ENCODE assay signal across 6 mouse cellular contexts in the genomic region with DNA sequence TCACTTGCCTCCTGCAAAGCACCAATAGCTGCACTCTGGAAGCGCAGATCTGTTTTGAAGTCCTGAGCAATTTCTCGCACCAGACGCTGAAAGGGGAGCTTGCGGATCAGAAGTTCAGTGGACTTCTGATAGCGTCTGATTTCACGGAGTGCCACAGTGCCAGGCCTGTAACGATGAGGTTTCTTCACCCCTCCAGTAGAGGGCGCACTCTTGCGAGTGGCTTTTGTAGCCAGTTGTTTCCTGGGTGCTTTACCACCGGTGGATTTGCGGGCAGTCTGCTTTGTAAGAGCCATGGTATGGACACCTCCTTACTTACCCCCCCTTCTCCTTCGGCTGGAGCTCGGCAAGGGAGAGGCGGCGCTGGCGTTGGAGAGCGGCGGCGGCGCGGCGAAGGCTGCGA. TPM values are rescaled to one million over a fixed set of nuclear protein-coding genes. Genes with fewer than 3 reads are reported as not detected.
DNase-seq lines count a peak whose midpoint lies in the region; ATAC-seq and TF ChIP-seq lines count a peak whose summit lies in the region.
"Not testable (repeated sequence)": the region's sequence is repeated elsewhere in the genome, so short reads cannot be mapped to it uniquely, and the experiment has no call there.

No protein-coding gene starts in this region.

- H3K27ac ChIP-seq in ES-Bruce4 (ENCODE audit: insufficient read depth, low read length); intestine, postnatal 0 days (ENCODE audit: low read depth, low read length); liver, adult 2 months (replicated peaks; ENCODE audit: insufficient read depth, low read depth, low read length); liver, postnatal 0 days (ENCODE audit: low read depth); lung, postnatal 0 days (ENCODE audit: low read length): not testable (repeated sequence)

- TF ChIP-seq EP300 in ES-Bruce4 (IDR thresholded peaks at IDR 0.05; ENCODE audit: insufficient read depth, low read depth, low read length); liver, postnatal 0 days (IDR thresholded peaks at IDR 0.05; ENCODE audit: low read depth); lung, postnatal 0 days (IDR thresholded peaks at IDR 0.05): not testable (repeated sequence)

- TF ChIP-seq CTCF in ES-Bruce4 (IDR thresholded peaks at IDR 0.05; ENCODE audit: low read depth, low read length), result peak; percentile 19
- TF ChIP-seq CTCF in intestine, postnatal 0 days (IDR thresholded peaks at IDR 0.05; ENCODE audit: low read depth), result peak; percentile 42
- TF ChIP-seq CTCF in liver, adult 2 months (IDR thresholded peaks at IDR 0.05; ENCODE audit: low read depth, low read length), result peak; percentile 11; the same call in 1 of the 2 replicates
- peak; percentile 50 for TF ChIP-seq CTCF in liver, postnatal 0 days (IDR thresholded peaks at IDR 0.05; ENCODE audit: low read depth)
- peak; percentile 11; the same call in 1 of the 2 replicates for TF ChIP-seq CTCF in lung, postnatal 0 days (IDR thresholded peaks at IDR 0.05)

- DNase-seq in heart, adult 11 months, result peak; percentile 33
- DNase-seq in liver, adult 2 months (ENCODE audit: extremely low read depth, low read depth, low spot score); liver, postnatal 0 days; lung, postnatal 0 days (ENCODE audit: low spot score): not testable (repeated sequence)

- not testable (repeated sequence) for H3K4me3 ChIP-seq in ES-Bruce4 (ENCODE audit: low read depth, low read length); intestine, postnatal 0 days (ENCODE audit: low read depth, low read length); liver, adult 2 months (ENCODE audit: insufficient read depth, low read depth, low read length); liver, postnatal 0 days (ENCODE audit: low read depth, low read length); lung, postnatal 0 days (ENCODE audit: low read depth, low read length)

- not testable (repeated sequence) for H3K4me2 ChIP-seq in intestine, postnatal 0 days (replicated peaks; ENCODE audit: low read depth); liver, postnatal 0 days (ENCODE audit: low read depth, low read length); lung, postnatal 0 days (replicated peaks; ENCODE audit: low read depth, low read length)

- not testable (repeated sequence) for H3K27me3 ChIP-seq in ES-Bruce4 (ENCODE audit: control insufficient read depth, insufficient read depth, low read length, poor library complexity, severe bottlenecking); intestine, postnatal 0 days (replicated peaks; ENCODE audit: control insufficient read depth, insufficient read depth, low read length); liver, adult 2 months (ENCODE audit: control insufficient read depth, insufficient read depth, low read length); liver, postnatal 0 days (ENCODE audit: insufficient read depth, low read length); lung, postnatal 0 days (replicated peaks; ENCODE audit: insufficient read depth, low read length)

- not testable (repeated sequence) for ATAC-seq in intestine, postnatal 0 days; liver, postnatal 0 days; lung, postnatal 0 days

- TF ChIP-seq POLR2A in ES-Bruce4 (IDR thresholded peaks at IDR 0.05; ENCODE audit: insufficient read depth, low read length); liver, adult 2 months (IDR thresholded peaks at IDR 0.05; ENCODE audit: extremely low read depth, insufficient read depth, low read length): not testable (repeated sequence)

- H3K79me2 ChIP-seq in liver, adult 2 months (ENCODE audit: control insufficient read depth, insufficient read depth, low read length), result not testable (repeated sequence)

- H3K9me3 ChIP-seq in ES-Bruce4 (replicated peaks; ENCODE audit: control insufficient read depth, insufficient read depth, low read length, poor library complexity, severe bottlenecking); intestine, postnatal 0 days (ENCODE audit: control insufficient read depth); liver, postnatal 0 days (ENCODE audit: low read length); lung, postnatal 0 days (ENCODE audit: low read length): not testable (repeated sequence)

- H3K36me3 ChIP-seq in ES-Bruce4 (ENCODE audit: control insufficient read depth, insufficient read depth, low read length, poor library complexity, severe bottlenecking); intestine, postnatal 0 days (ENCODE audit: control insufficient read depth, insufficient read depth); liver, adult 2 months (ENCODE audit: control insufficient read depth, insufficient read depth, low read length); liver, postnatal 0 days (replicated peaks; ENCODE audit: insufficient read depth, low read length); lung, postnatal 0 days (ENCODE audit: insufficient read depth, low read length): not testable (repeated sequence)

- H3K9ac ChIP-seq in ES-Bruce4 (ENCODE audit: low read depth, poor library complexity, severe bottlenecking); intestine, postnatal 0 days (ENCODE audit: low read depth, low read length); liver, adult 2 months (ENCODE audit: low read depth, low read length); liver, postnatal 0 days (replicated peaks); lung, postnatal 0 days (replicated peaks; ENCODE audit: low read depth): not testable (repeated sequence)

- H3K4me1 ChIP-seq in ES-Bruce4 (ENCODE audit: control insufficient read depth, insufficient read depth, low read length); intestine, postnatal 0 days (replicated peaks; ENCODE audit: control insufficient read depth, insufficient read depth, low read length); liver, adult 2 months (ENCODE audit: control insufficient read depth, insufficient read depth, low read length); liver, postnatal 0 days (ENCODE audit: insufficient read depth); lung, postnatal 0 days (ENCODE audit: insufficient read depth, low read depth, low read length): not testable (repeated sequence)

- 77% methylated on average over 20 of the region's 23 CpGs for WGBS in intestine, postnatal 0 days
- WGBS in liver, adult 2 months, result 70% methylated on average over 22 of the region's 23 CpGs
- 79% methylated on average over 20 of the region's 23 CpGs for WGBS in liver, postnatal 0 days (ENCODE audit: insufficient replicate concordance)
- WGBS in lung, postnatal 0 days, result 66% methylated on average over 18 of the region's 23 CpGs

RNA-seq across cellular contexts. Expression of a gene that starts 3.1 kb away (rescaled TPM):
- polyA plus RNA-seq in ES-Bruce4 (2011; ENCODE audit: insufficient read depth, insufficient read length, low read depth, missing spikeins), result 56.0 and 59.3 TPM in 2 replicates
- 24.3 and 26.6 TPM in 2 replicates for polyA plus RNA-seq in intestine, postnatal 0 days (2015; fragmentation: Nextera tagmentation; extraction: Ambion mirVana)
- total RNA-seq in liver, adult 2 months (2014; rRNA removed), result 28.0 and 36.2 TPM in 2 replicates
- 7.6 and 9.4 TPM in 2 replicates for polyA plus RNA-seq in liver, adult 2 months (2012; rRNA removed)
- polyA plus RNA-seq in liver, postnatal 0 days (2015; fragmentation: Nextera tagmentation; extraction: Ambion mirVana), result 26.7 and 27.2 TPM in 2 replicates
- polyA plus RNA-seq in lung, postnatal 0 days (2015; fragmentation: Nextera tagmentation; extraction: Ambion mirVana), result 22.8 and 23.3 TPM in 2 replicates

RNA-seq across cellular contexts. Expression of a gene that starts 9.1 kb away (rescaled TPM):
- polyA plus RNA-seq in ES-Bruce4 (2011; ENCODE audit: insufficient read depth, insufficient read length, low read depth, missing spikeins), result 34.9 and 47.3 TPM in 2 replicates
- polyA plus RNA-seq in intestine, postnatal 0 days (2015; fragmentation: Nextera tagmentation; extraction: Ambion mirVana), result 29.4 and 32.1 TPM in 2 replicates
- total RNA-seq in liver, adult 2 months (2014; rRNA removed), result 5.4 and 5.6 TPM in 2 replicates
- polyA plus RNA-seq in liver, adult 2 months (2012; rRNA removed), result 4.4 and 5.2 TPM in 2 replicates
- polyA plus RNA-seq in liver, postnatal 0 days (2015; fragmentation: Nextera tagmentation; extraction: Ambion mirVana), result 17.0 and 19.3 TPM in 2 replicates
- polyA plus RNA-seq in lung, postnatal 0 days (2015; fragmentation: Nextera tagmentation; extraction: Ambion mirVana), result 39.2 and 40.0 TPM in 2 replicates

RNA-seq across cellular contexts. Expression of a gene that starts 47.5 kb away (rescaled TPM):
- polyA plus RNA-seq in ES-Bruce4 (2011; ENCODE audit: insufficient read depth, insufficient read length, low read depth, missing spikeins), result 45.3 and 53.0 TPM in 2 replicates
- polyA plus RNA-seq in intestine, postnatal 0 days (2015; fragmentation: Nextera tagmentation; extraction: Ambion mirVana), result 6.6 and 6.7 TPM in 2 replicates
- total RNA-seq in liver, adult 2 months (2014; rRNA removed), result 0.92 and 0.94 TPM in 2 replicates
- polyA plus RNA-seq in liver, adult 2 months (2012; rRNA removed), result 0.37 and 0.69 TPM in 2 replicates
- polyA plus RNA-seq in liver, postnatal 0 days (2015; fragmentation: Nextera tagmentation; extraction: Ambion mirVana), result 14.3 and 16.5 TPM in 2 replicates
- polyA plus RNA-seq in lung, postnatal 0 days (2015; fragmentation: Nextera tagmentation; extraction: Ambion mirVana), result 2.8 and 3.0 TPM in 2 replicates

RNA-seq across cellular contexts. Expression of a gene that starts 47.6 kb away (rescaled TPM):
- 185 and 189 TPM in 2 replicates for polyA plus RNA-seq in ES-Bruce4 (2011; ENCODE audit: insufficient read depth, insufficient read length, low read depth, missing spikeins)
- 15.6 and 18.7 TPM in 2 replicates for polyA plus RNA-seq in intestine, postnatal 0 days (2015; fragmentation: Nextera tagmentation; extraction: Ambion mirVana)
- 0.46 and 1.4 TPM in 2 replicates for total RNA-seq in liver, adult 2 months (2014; rRNA removed)
- 0.06 and 0.07 TPM in 2 replicates for polyA plus RNA-seq in liver, adult 2 months (2012; rRNA removed)
- 45.8 and 48.5 TPM in 2 replicates for polyA plus RNA-seq in liver, postnatal 0 days (2015; fragmentation: Nextera tagmentation; extraction: Ambion mirVana)
- 3.9 and 5.7 TPM in 2 replicates for polyA plus RNA-seq in lung, postnatal 0 days (2015; fragmentation: Nextera tagmentation; extraction: Ambion mirVana)
